Mouse (Mus musculus) midbrain, embryonic 13.5 days (tissue): ENCODE data around the gene Gm19965. TPM values are rescaled to one million over a fixed set of nuclear protein-coding genes. Genes with fewer than 3 reads are reported as not detected.

Experiments
- ATAC-seq: fragments of 200-750 bp; cut with Nextera tagmentation; 2 replicates; pipeline ENCODE4 v1.8.0; 2017; ENCODE audit warnings: mild to moderate bottlenecking, moderate TSS enrichment, moderate library complexity
- H3K27ac ChIP-seq: fragments of 300-500 bp; sonication (generic); 2 replicates; pipeline ENCODE4 v1.5.1; 2015; ENCODE audit warnings: inconsistent platforms, mild to moderate bottlenecking, moderate library complexity
- H3K27me3 ChIP-seq: fragments of 300-500 bp; sonication (generic); 2 replicates; pipeline ENCODE4 v1.6.1; 2015; ENCODE audit warnings: mild to moderate bottlenecking, inconsistent platforms
- H3K36me3 ChIP-seq: fragments of 300-500 bp; sonication (generic); 2 replicates; pipeline ENCODE4 v1.6.1; 2015; ENCODE audit warnings: mild to moderate bottlenecking, inconsistent platforms
- H3K4me1 ChIP-seq: fragments of 300-500 bp; sonication (generic); replicated peaks from 2 replicates; pipeline ENCODE4 v1.6.1; 2015; ENCODE audit warnings: inconsistent platforms
- H3K4me2 ChIP-seq: fragments of 300-500 bp; sonication (generic); replicated peaks from 2 replicates; pipeline ENCODE4 v1.6.1; 2015; ENCODE audit warnings: moderate library complexity, mild to moderate bottlenecking, inconsistent platforms
- H3K4me3 ChIP-seq: fragments of 300-500 bp; sonication (generic); replicated peaks from 2 replicates; pipeline ENCODE4 v1.5.1; 2015; ENCODE audit warnings: mild to moderate bottlenecking, inconsistent platforms
- H3K9ac ChIP-seq: fragments of 300-500 bp; sonication (generic); replicated peaks from 2 replicates; pipeline ENCODE4 v1.6.1; 2015; ENCODE audit warnings: mild to moderate bottlenecking, inconsistent platforms
- H3K9me3 ChIP-seq: fragments of 300-500 bp; sonication (generic); 2 replicates; pipeline ENCODE4 v1.6.1; 2016; ENCODE audit warnings: mild to moderate bottlenecking, inconsistent platforms
- WGBS: fragments of 180-500 bp; shearing (Covaris S2); methylation state at CpG from one replicate; pipeline ENCODE4 v1.1.7; 2015; 5-methylcytosine and 5-hydroxymethylcytosine counted together
- polyA plus RNA-seq: library from polyadenylated mRNA; unstranded; fragments of >200 nt; fragmentation: Nextera tagmentation; extraction: Ambion mirVana; gene quantifications from 2 replicates; pipeline ENCODE4 v1.2.1, GENCODE M21; 2015

The Gm19965 gene
- polyA plus RNA-seq: not detected in 2 replicates

DNA sequence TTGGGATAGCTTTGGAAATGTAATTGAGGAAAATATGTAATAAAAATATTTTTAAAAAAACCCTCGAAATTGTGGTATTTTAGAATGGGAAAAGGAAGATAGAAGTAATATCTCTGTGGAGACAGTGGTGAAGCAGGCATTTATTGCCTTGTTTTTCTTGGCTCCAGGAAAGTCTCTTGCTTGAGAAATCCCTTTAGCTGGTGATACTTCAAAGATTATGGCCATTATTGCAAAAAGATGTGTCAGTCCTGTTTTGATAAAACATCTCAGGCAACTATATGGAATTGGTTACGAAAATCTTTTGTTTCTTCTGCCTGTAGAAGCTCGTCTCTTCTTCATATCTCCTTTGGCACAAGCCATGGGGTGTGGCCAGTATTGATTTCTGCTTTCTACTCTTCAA, at the start of gene Gm19965:
Gene Gm19965 (plus strand): TSS at position 301 of the 400 bp plus-strand sequence.
- Histone ChIP-seq H3K27ac (no peak within 1 kb of the TSS), H3K36me3 (no peaks in the 10 kb centered on the region), H3K27me3 (no peaks in the 10 kb centered on the region), H3K9ac (no peak within 1 kb of the TSS), H3K4me2 (no peak within 1 kb of the TSS), H3K4me3 (no peak within 1 kb of the TSS), H3K4me1 (no peaks in the 10 kb centered on the region), H3K9me3 (no peaks in the 10 kb centered on the region)
- 83% methylated on average over 3 of the region's 3 CpGs for whole genome bisulfite sequencing
- no peak for ATAC-seq

DNA sequence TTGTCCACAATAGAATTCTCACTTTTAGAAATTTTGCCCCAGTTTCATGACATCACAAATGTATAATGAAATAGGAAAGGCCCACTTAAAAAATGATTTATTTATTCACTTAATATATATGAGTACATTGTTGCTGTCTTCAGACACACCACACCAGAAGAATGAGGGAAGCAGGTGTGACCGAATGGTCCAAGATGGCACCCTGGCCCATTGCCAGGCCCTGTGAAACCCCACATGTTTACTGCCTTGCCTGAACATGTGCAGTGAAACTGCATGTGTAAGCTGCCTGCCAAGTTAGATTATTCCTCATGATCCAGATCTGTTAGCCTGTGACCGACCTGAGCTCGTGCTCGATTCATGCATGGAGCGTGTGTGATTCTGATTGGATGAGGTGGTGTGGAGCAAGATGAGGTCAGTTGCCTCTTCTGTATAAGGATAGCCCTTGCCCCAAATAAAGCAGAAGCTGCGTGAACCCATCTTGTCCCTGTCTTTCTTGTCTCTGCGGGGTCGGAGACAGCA, 20.3 kb upstream of the Gm19965 start:
- Histone ChIP-seq H3K4me3 (no peak overlapping the region), H3K27me3 (no peaks in the 10 kb centered on the region), H3K9me3 (no peaks in the 10 kb centered on the region), H3K4me1 (no peaks in the 10 kb centered on the region), H3K36me3 (no peaks in the 10 kb centered on the region), H3K27ac (no peak overlapping the region), H3K9ac (no peak overlapping the region), H3K4me2 (no peak overlapping the region)
- ATAC-seq: no peak
- WGBS: 90% methylated on average over 8 of the region's 8 CpGs
